Mouse (Mus musculus): ENCODE results near the gene Mapk6.

The Mapk6 gene

DNA sequence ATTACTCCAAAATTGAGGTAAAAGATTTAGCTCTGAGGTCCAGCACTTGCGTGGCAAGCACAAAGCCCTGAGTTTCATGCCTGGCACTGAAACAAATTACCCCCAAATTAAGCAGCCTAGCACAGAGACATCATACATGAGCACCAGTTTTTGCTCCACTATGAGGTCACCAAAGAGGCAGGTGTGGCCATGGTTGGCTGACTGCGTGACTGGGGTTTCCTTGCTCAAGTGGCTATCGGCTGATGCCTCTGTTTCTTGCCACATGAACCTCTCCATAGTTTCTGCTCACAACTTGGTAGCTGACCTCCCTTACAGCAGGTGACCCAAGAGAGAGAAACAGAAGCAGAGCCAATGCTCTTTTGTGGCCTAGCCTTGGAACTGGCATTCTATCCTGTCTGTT is 81.8 kb downstream of the Mapk6 start:
- DNase-seq (ENCODE audit: extremely low read depth, insufficient read length, low spot score): no peak

DNA sequence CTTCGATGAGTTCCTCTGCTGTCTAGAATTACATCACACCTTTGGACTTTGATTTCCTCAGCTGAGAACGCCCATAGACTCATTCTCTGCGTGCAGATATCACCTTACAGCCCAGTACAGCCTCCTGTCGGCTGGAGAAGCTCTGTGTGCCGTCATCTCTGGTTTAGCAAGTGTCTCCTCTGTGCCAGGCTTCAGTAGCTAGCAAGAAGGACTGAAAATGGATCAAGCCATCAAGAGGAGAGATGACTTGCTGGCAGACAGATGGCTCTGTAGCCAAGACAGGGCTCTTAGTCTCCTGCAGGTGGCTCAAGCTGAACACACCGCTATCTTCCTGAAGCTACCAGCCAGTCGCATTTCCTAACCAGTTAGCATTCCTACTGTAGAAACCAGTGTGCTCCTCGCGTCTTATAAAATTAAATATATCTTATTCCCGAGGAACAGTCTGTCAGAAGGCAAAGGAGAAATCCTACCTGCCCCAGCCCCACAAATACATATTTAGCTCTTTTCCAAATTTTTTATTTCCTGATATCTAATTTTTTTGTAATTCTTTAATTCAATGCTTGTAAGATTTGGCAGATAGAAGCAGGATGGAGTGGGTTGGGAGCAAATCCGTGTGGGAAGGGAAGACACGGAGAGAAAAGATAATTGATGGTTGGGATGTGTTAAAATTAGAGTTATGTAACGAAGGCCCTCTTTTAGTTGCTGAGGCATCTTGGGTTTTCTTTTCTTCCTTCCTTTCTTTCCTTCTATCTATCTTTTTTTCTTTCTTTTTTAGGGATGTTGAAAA is 87.5 kb downstream of the Mapk6 start:
- no peak for DNase-seq (ENCODE audit: extremely low read depth, insufficient read length, low spot score)

DNA sequence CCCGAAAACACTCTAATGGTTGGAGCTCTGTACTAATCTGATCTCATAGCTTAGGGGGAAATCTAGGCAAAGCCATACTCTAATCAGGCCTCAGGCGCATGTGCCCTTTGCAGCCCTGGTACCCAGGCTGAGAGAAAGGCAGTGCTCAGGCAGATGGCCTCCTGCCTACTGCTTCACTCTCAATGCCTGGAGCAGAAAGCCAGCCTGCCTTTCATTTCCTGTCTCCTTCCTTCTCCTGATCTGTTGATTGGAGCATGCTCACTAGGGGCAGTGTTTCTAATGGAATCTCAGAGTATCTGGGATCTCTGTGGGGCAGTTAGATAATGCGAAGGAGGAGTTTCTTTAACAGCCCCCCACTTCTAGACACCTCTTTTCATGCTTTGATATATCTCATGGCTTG is 90.4 kb downstream of the Mapk6 start:
- no peak for DNase-seq (ENCODE audit: extremely low read depth, insufficient read length, low spot score)
